Mouse (Mus musculus) large intestine, adult 2 months (tissue): ENCODE results near the gene Tspan33. TPM values are rescaled to one million over a fixed set of nuclear protein-coding genes. Genes with fewer than 3 reads are reported as not detected.

Source experiments
- DNase-seq: peaks from one replicate; pipeline ENCODE4 v3.0.0-alpha.2; 2012; ENCODE audit warnings: low read depth, low spot score
- WGBS: fragments of 180-500 bp; shearing (Covaris S2); methylation state at CpG from one replicate; pipeline ENCODE4 v1.1.7; 2018; 5-methylcytosine and 5-hydroxymethylcytosine counted together
- polyA plus RNA-seq: library from polyadenylated mRNA; depleted of rRNA; stranded (reverse); fragments of >200 nt; gene quantifications from 2 replicates; pipeline ENCODE4 v1.2.3, GENCODE M21; 2012

Gene Tspan33
- polyA plus RNA-seq, 1 experiment = 2.8 TPM

GRCm38 (mm10) chr6:29695975-29696374 lies 2.0 kb downstream of the Tspan33 start:
- 32% methylated on average over 7 of the region's 7 CpGs for WGBS
- DNase-seq = no peak

- DNase-seq = no peak
Observed at GRCm38 (mm10) chr6:29697139-29697538, 3.1 kb downstream of the Tspan33 start.

GRCm38 (mm10) chr6:29697548-29697947 lies 3.5 kb downstream of the Tspan33 start:
- no peak for DNase-seq
- WGBS = 43% methylated on average over 3 of the region's 3 CpGs

- DNase-seq = no peak
- 94% methylated on average over 7 of the region's 7 CpGs for WGBS
Observed at GRCm38 (mm10) chr6:29699085-29699745, 5.2 kb downstream of the Tspan33 start.

- DNase-seq = no peak
- WGBS = 49% methylated on average over 6 of the region's 6 CpGs
Observed at GRCm38 (mm10) chr6:29701051-29701450, 7.0 kb downstream of the Tspan33 start.

GRCm38 (mm10) chr6:29702126-29702525 lies 8.1 kb downstream of the Tspan33 start:
- WGBS = 71% methylated on average over 3 of the region's 3 CpGs
- DNase-seq = no peak

- WGBS = 90% methylated on average over 5 of the region's 5 CpGs
- DNase-seq = no peak
Observed at GRCm38 (mm10) chr6:29704143-29704542, 10.1 kb downstream of the Tspan33 start.

- no peak for DNase-seq
- 78% methylated on average over 2 of the region's 2 CpGs for WGBS
Observed at GRCm38 (mm10) chr6:29707902-29708301, 13.9 kb downstream of the Tspan33 start.

- 86% methylated on average over 3 of the region's 3 CpGs for WGBS
- no peak for DNase-seq
Observed at GRCm38 (mm10) chr6:29711318-29711717, 17.3 kb downstream of the Tspan33 start.

- WGBS = 51% methylated on average over 3 of the region's 3 CpGs
- no peak for DNase-seq
Observed at GRCm38 (mm10) chr6:29712011-29712584, 18.1 kb downstream of the Tspan33 start.

GRCm38 (mm10) chr6:29716624-29717365 lies 22.8 kb downstream of the Tspan33 start:
- 35% methylated on average over 10 of the region's 10 CpGs for WGBS
- DNase-seq = no peak

- DNase-seq = no peak
- WGBS = 79% methylated on average over 10 of the region's 10 CpGs
Observed at GRCm38 (mm10) chr6:29717541-29717940, 23.5 kb downstream of the Tspan33 start.

GRCm38 (mm10) chr6:29717952-29718521 lies 24.0 kb downstream of the Tspan33 start:
- DNase-seq = no peak
- WGBS = 56% methylated on average over 14 of the region's 14 CpGs

- no peak for DNase-seq
- 62% methylated on average over 15 of the region's 15 CpGs for WGBS
Observed at GRCm38 (mm10) chr6:29718894-29719329, 24.9 kb downstream of the Tspan33 start.

GRCm38 (mm10) chr6:29721890-29722289 lies 27.9 kb downstream of the Tspan33 start:
- DNase-seq = no peak
- WGBS = 65% methylated on average over 2 of the region's 2 CpGs

GRCm38 (mm10) chr6:29726576-29727200 lies 32.7 kb downstream of the Tspan33 start:
- no peak for DNase-seq
- WGBS = 16% methylated on average over 1 of the region's 1 CpGs

GRCm38 (mm10) chr6:29728035-29728434 lies 34.0 kb downstream of the Tspan33 start:
- WGBS = 68% methylated on average over 3 of the region's 3 CpGs

GRCm38 (mm10) chr6:29729491-29729890 lies 35.5 kb downstream of the Tspan33 start:
- no peak for DNase-seq
- 75% methylated on average over 1 of the region's 1 CpGs for WGBS

More at GRCm38 (mm10) chr6:29728035-29728434, 34.0 kb downstream of the Tspan33 start:
- no peak for DNase-seq

GRCm38 (mm10) chr6:29735336-29735688 lies 41.3 kb downstream of the Tspan33 start, which contains the start of gene Smo:
TSS of gene Smo (plus strand) at chr6:29735503.
- DNase-seq = no peak
- 0% methylated on average over 25 of the region's 30 CpGs for WGBS
